Mouse (Mus musculus) embryonic facial prominence, embryonic 11.5 days (tissue): ENCODE results near the gene Zan. TPM values are rescaled to one million over a fixed set of nuclear protein-coding genes. Genes with fewer than 3 reads are reported as not detected.
A peak's percentile ranks its signal among the peaks of the same experiment; 100 is the strongest.

Experiments
- ATAC-seq: fragments of 200-750 bp; cut with Nextera tagmentation; replicated peaks from 2 replicates; pipeline ENCODE4 v1.8.0; 2017; ENCODE audit warnings: low read depth; ENCODE audit not compliant: insufficient number of reproducible peaks, low FRiP score, low TSS enrichment
- DNase-seq: peaks from one replicate; pipeline ENCODE4 v3.0.0-alpha.2; 2015; ENCODE audit warnings: low spot score
- H3K27ac ChIP-seq: fragments of 300-500 bp; sonication (generic); replicated peaks from 2 replicates; pipeline ENCODE4 v1.5.1; 2014; ENCODE audit warnings: mild to moderate bottlenecking, low read depth, low read length, control low read depth
- H3K27me3 ChIP-seq: fragments of 300-500 bp; sonication (generic); 2 replicates; pipeline ENCODE4 v1.6.1; 2014; ENCODE audit warnings: mild to moderate bottlenecking, low read length, moderate library complexity, mixed read lengths; ENCODE audit not compliant: control insufficient read depth, insufficient read depth
- H3K36me3 ChIP-seq: fragments of 300-500 bp; sonication (generic); replicated peaks from 2 replicates; pipeline ENCODE4 v1.6.1; 2014; ENCODE audit warnings: low read depth, mild to moderate bottlenecking, low read length, moderate library complexity, mixed read lengths; ENCODE audit not compliant: control insufficient read depth, insufficient read depth
- H3K4me1 ChIP-seq: fragments of 300-500 bp; sonication (generic); 2 replicates; pipeline ENCODE4 v1.6.1; 2014; ENCODE audit warnings: low read length, mixed read lengths; ENCODE audit not compliant: control insufficient read depth, insufficient read depth
- H3K4me2 ChIP-seq: fragments of 300-500 bp; sonication (generic); 2 replicates; pipeline ENCODE4 v1.6.1; 2014; ENCODE audit warnings: low read depth, mild to moderate bottlenecking, control low read depth, low read length, moderate library complexity
- H3K4me3 ChIP-seq: fragments of 300-500 bp; sonication (generic); 2 replicates; pipeline ENCODE4 v1.5.1; 2014; ENCODE audit warnings: low read depth, low read length, control low read depth
- H3K9ac ChIP-seq: fragments of 300-500 bp; sonication (generic); replicated peaks from 2 replicates; pipeline ENCODE4 v1.6.1; 2014; ENCODE audit warnings: mild to moderate bottlenecking, control low read depth, low read length
- H3K9me3 ChIP-seq: fragments of 300-500 bp; sonication (generic); replicated peaks from 2 replicates; pipeline ENCODE4 v1.6.1; 2016; ENCODE audit warnings: mild to moderate bottlenecking, low read length, inconsistent platforms, mixed read lengths; ENCODE audit not compliant: control insufficient read depth
- WGBS: fragments of 180-500 bp; shearing (Covaris S2); extraction: QIAGEN DNeasy Blood & Tissue Kit; methylation state at CpG from one replicate; pipeline ENCODE4 v1.1.7; 2014; 5-methylcytosine and 5-hydroxymethylcytosine counted together
- polyA plus RNA-seq: library from polyadenylated mRNA; unstranded; fragments of >200 nt; fragmentation: Nextera tagmentation; extraction: Ambion mirVana; gene quantifications from 2 replicates; pipeline ENCODE4 v1.2.1, GENCODE M21; 2014

Zan gene
- polyA plus RNA-seq, 1 experiment from 2014 or later: 0.06 TPM

- Histone ChIP-seq H3K4me1 (peaks cover 7% of the 10 kb centered on the region; the same call in 1 of the 2 replicates), H3K36me3 (no peaks in the 10 kb centered on the region), H3K4me2 (peak overlapping the region; percentile 85), H3K4me3 (peak overlapping the region; percentile 30), H3K27me3 (no peaks in the 10 kb centered on the region; the same call in 1 of the 2 replicates), H3K27ac (no peak overlapping the region), H3K9ac (peak overlapping the region; percentile 57), H3K9me3 (no peaks in the 10 kb centered on the region)
- WGBS: 1% methylated on average over 17 of the region's 17 CpGs
- DNase-seq (no peak), ATAC-seq (no peak)
These were observed 8.9 kb upstream of the Zan start for GRCm38 (mm10) chr5:137485851-137486155.

- peaks cover 7% of the 10 kb centered on the region; the same call in 1 of the 2 replicates for H3K4me1 ChIP-seq
- DNase-seq (peak; percentile 30), ATAC-seq (no peak)
- peak overlapping the region; percentile 85 for H3K4me2 ChIP-seq
- no peaks in the 10 kb centered on the region for H3K36me3 ChIP-seq
- H3K4me3 ChIP-seq: peak overlapping the region; percentile 30
- no peaks in the 10 kb centered on the region; the same call in 1 of the 2 replicates for H3K27me3 ChIP-seq
- WGBS: 7% methylated on average over 30 of the region's 30 CpGs
- no peak overlapping the region for H3K27ac ChIP-seq
- H3K9ac ChIP-seq: peak overlapping the region; percentile 57
- no peaks in the 10 kb centered on the region for H3K9me3 ChIP-seq
These were observed 8.4 kb upstream of the Zan start for GRCm38 (mm10) chr5:137485071-137485850.

- 20% methylated on average over 8 of the region's 8 CpGs for WGBS
- ATAC-seq (no peak), DNase-seq (no peak)
- no peaks in the 10 kb centered on the region for H3K36me3 ChIP-seq
- no peak overlapping the region for H3K27ac ChIP-seq
- H3K4me2 ChIP-seq: no peak overlapping the region
- no peak overlapping the region for H3K4me3 ChIP-seq
- no peak overlapping the region for H3K9ac ChIP-seq
- H3K27me3 ChIP-seq: no peaks in the 10 kb centered on the region; the same call in 1 of the 2 replicates
- no peaks in the 10 kb centered on the region for H3K9me3 ChIP-seq
- peaks cover 7% of the 10 kb centered on the region; the same call in 1 of the 2 replicates for H3K4me1 ChIP-seq
These were observed 5.0 kb upstream of the Zan start for GRCm38 (mm10) chr5:137481897-137482296.

GRCm38 (mm10) chr5:137481138-137481537, 4.3 kb upstream of the Zan start:
- H3K27me3 ChIP-seq: no peaks in the 10 kb centered on the region; the same call in 1 of the 2 replicates
- DNase-seq (peak; percentile 92), ATAC-seq (no peak)
- H3K27ac ChIP-seq: no peak overlapping the region
- H3K4me3 ChIP-seq: no peak overlapping the region
- peaks cover 7% of the 10 kb centered on the region; the same call in 1 of the 2 replicates for H3K4me1 ChIP-seq
- no peaks in the 10 kb centered on the region for H3K9me3 ChIP-seq
- no peak overlapping the region for H3K4me2 ChIP-seq
- no peaks in the 10 kb centered on the region for H3K36me3 ChIP-seq
- H3K9ac ChIP-seq: no peak overlapping the region

- Histone ChIP-seq H3K9ac (no peak overlapping the region), H3K27ac (no peak overlapping the region), H3K4me2 (no peak overlapping the region), H3K27me3 (no peaks in the 10 kb centered on the region), H3K4me3 (no peak overlapping the region), H3K9me3 (no peaks in the 10 kb centered on the region), H3K4me1 (no peaks in the 10 kb centered on the region), H3K36me3 (no peaks in the 10 kb centered on the region)
- DNase-seq (no peak), ATAC-seq (no peak)
- WGBS: 26% methylated on average over 2 of the region's 2 CpGs
These were observed 2.5 kb downstream of the Zan start for GRCm38 (mm10) chr5:137474351-137474750.

- no peaks in the 10 kb centered on the region for H3K4me1 ChIP-seq
- ATAC-seq (no peak), DNase-seq (no peak)
- H3K27ac ChIP-seq: no peak overlapping the region
- no peaks in the 10 kb centered on the region for H3K36me3 ChIP-seq
- no peaks in the 10 kb centered on the region for H3K27me3 ChIP-seq
- no peaks in the 10 kb centered on the region for H3K9me3 ChIP-seq
- H3K4me2 ChIP-seq: no peak overlapping the region
- no peak overlapping the region for H3K4me3 ChIP-seq
- 71% methylated on average over 5 of the region's 5 CpGs for WGBS
- H3K9ac ChIP-seq: no peak overlapping the region
These were observed 4.5 kb downstream of the Zan start for GRCm38 (mm10) chr5:137472252-137472904.

- ATAC-seq: no peak
- 92% methylated on average over 6 of the region's 6 CpGs for WGBS
These were observed 9.9 kb downstream of the Zan start for GRCm38 (mm10) chr5:137466946-137467345.

GRCm38 (mm10) chr5:137465049-137465448, 11.8 kb downstream of the Zan start:
- DNase-seq (no peak), ATAC-seq (no peak)
- no peak overlapping the region for H3K27ac ChIP-seq
- no peaks in the 10 kb centered on the region for H3K36me3 ChIP-seq
- H3K4me1 ChIP-seq: no peaks in the 10 kb centered on the region
- no peak overlapping the region for H3K9ac ChIP-seq
- 52% methylated on average over 3 of the region's 3 CpGs for WGBS
- H3K4me3 ChIP-seq: no peak overlapping the region
- H3K9me3 ChIP-seq: no peaks in the 10 kb centered on the region
- H3K27me3 ChIP-seq: no peaks in the 10 kb centered on the region
- no peak overlapping the region for H3K4me2 ChIP-seq

More at GRCm38 (mm10) chr5:137466946-137467345, 9.9 kb downstream of the Zan start:
- DNase-seq: no peak
- no peak overlapping the region for H3K4me3 ChIP-seq
- no peak overlapping the region for H3K27ac ChIP-seq
- no peaks in the 10 kb centered on the region for H3K4me1 ChIP-seq
- no peak overlapping the region for H3K4me2 ChIP-seq
- H3K27me3 ChIP-seq: no peaks in the 10 kb centered on the region
- H3K36me3 ChIP-seq: no peaks in the 10 kb centered on the region
- no peaks in the 10 kb centered on the region for H3K9me3 ChIP-seq
- no peak overlapping the region for H3K9ac ChIP-seq
